Mouse (Mus musculus) adrenal gland, postnatal 4 days (tissue): ENCODE measurements at regions not wholly inside any gene's neighbourhood (a gene's known extent, or its start where the extent isn't known, plus 50 kb on each side); places are given as distances from the start of the nearest gene placed in this dataset.

ENCODE experiments used
- DNase-seq, 2 experiments: peaks; one replicate each; pipeline ENCODE4 v3.0.0; 2021 to 2022; ENCODE audit warnings: low spot score in 2 of 2, mixed read lengths in 2 of 2

DNA sequence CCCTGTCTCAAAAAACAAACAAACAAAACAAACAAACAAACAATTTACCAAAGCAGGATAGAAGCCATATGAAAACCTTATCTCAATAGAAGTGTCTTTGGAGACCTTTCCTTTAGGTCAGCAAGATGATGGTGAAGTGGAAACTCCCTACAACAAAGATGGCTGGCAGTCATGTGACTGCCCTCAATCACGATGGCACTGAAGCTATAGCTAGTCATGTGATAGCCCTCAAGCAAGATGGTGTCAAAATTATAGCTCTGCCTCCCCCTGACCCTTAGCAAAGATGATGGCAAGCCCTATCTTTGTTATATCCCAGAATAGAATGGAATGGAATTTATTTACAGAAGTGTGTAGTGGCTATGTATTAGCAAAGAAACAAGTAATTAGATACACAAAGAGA lies 423.2 kb downstream of the 1810013L24Rik start:
- DNase-seq: no peak

DNA sequence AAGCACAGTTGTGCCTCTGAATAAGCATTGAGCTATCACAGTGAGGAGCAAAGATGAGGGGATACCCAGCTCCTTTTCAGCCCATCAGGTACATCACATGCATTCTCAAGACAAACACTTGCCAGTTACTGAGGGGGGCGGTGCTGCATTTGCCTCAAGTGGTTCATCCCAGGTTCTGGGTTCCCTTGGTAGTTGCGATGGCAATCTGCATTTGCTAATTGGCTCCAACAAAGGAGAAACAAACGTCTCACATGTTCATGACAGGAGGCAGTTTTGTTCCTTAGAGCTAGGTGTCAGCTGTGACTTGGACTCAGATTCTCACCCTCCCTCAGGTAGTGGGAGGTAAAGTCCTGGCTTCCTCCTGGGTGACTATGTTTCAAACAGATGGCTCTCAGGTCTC lies 425.5 kb downstream of the 1810013L24Rik start:
- no peak for DNase-seq

DNA sequence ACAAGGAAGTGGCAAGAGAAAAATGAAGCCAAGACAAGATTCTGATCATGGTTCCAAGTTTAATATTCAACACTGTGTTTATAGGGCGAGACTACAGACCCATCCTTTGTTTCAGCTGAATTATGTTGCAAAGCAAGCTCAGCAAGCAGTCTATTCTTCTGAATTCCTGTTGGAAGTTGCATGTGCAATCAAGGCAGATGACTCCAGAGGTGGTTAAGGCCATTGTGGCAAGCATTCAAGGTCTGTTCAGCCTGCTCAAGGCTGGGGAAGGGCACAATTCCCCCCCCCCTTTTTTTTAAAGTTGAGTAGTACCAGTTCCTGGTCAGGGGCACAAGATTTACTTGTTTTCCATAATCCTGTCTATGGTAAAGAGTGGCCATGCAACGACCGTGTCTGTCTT lies 431.1 kb downstream of the 1810013L24Rik start:
- no peak for DNase-seq

DNA sequence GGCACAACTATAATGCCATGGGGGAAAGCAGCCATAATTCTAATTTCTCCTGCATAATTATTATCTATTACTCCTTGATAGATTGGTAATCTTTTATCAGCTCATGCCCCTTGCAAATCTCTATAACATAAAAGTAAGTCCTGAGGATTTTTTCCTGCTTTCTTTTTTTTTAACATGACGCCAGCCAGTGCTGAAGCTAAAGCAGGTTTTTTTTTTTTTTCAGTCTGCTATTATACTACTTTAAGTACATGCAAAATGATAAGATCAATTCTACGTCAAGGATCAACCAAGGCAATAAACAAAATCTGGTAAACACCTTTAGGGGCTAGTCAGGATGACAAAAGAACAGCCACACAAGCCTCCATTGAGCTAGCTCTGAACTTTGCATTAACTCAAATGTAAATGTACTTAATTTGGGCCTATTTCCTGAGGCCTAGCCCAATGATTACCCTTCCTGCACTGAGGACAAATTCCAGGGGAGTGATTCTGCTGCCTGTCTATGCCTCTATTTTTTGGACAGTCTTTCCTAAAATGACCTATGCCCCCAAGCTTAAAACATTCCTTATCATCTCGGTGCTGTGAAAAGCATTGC lies 434.8 kb downstream of the 1810013L24Rik start:
- DNase-seq: no peak

DNA sequence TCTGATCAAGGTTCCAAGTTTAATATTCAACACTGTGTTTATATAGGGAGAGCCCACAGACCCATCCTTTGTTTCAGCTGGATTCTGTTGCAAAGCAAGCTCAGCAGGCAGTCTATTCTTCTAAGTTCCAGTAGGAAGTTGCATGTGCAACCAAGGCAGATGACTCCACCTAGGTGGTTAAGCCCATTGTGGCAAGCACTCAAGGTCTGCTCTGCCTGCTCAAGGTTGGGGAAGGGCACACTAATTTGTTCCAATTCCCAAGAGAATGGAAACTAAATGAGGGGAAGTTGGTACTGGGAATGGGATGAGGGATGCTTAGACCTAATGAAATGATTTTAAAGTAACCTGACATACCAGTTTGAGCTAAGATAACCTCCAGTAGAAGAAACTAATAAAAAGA lies 437.3 kb downstream of the 1810013L24Rik start:
- no peak for DNase-seq

DNA sequence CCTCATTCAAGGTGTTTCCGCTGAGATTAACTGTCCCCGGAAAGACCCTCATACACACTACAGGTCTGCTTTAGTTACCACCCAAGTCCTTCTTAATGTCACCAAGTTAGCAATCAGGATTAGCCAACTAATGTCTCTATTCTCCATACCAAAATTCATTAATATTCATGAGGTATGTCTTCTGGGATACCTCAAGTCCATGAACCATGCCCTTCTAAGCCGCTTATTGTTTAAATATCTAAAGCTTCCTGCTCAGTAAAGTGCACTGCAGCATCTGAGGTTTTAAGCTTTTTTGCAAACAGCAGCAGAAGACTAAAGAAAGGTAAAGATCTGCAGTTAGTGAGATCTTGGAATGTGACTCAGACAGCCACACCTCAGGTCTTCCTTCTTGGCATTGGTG lies 440.2 kb downstream of the 1810013L24Rik start:
- DNase-seq: no peak

DNA sequence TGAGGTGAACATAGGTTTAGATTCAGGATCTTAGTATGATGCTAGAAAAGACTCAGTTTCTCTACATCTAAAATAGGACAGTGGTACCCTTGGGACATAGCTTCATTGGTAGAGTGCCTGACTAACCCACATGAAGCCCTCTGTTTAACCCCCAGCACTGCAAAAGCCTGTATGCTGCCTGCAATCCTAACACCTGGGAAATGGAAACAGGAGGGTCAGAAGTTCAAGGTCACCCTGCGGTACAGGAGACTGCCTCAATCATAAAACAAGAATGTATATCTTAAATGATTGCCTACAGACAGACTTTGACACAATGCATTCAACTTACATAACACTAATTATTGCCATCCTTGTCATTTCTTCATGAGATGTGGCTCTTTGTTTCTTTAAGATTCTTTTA lies 440.8 kb downstream of the 1810013L24Rik start:
- no peak for DNase-seq

DNA sequence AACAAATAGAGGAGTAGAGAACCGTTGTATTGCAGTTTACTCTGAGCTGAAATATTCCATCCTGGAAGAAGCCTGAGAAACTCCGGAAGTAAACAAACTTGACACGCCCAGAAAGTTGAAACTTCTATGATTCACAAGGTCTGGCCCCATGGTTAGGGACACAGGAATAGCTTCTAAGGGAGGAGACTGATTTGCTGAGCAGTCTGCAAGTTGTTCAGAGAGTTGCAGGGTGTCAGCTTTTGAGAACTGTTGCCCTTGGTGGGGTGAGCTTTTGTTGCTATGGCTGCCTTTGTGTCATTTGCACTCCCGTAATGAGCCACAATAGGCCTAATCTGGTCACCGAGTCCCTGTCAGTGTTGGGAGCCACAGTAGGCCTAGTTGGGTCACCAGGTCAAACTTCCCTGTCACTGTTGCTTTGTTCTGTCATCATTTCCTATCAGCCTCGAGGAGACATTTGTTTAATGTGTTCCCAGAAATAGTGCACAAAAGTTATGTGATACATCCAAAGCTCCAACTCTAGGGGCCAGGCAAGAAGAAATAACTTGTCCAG lies 443.9 kb downstream of the 1810013L24Rik start:
- no peak for DNase-seq

DNA sequence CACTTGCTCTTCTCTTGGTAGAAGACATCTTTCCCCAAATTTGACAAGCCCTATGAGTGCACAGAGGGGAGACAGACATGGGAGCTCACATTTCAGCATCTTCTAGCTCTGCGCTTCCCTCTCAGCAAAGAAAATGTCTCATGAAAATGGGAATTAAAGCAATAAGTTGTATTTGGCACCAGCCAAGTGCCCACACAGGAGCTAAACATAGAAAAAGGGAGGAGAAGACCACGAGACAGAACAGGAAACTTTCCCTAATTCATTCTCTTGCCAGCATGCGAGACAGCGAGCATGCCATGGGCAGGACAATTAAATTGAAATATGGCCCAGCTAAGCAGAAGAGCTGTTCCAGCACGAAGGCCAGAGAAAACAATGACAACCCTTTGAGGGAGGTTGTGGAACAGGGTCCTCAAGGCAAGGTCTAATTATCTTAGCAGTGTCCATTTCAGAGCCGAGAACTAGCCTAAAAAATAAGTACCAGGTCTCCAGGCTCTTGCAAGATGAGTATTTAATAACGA lies 444.7 kb downstream of the 1810013L24Rik start:
- no peak for DNase-seq

DNA sequence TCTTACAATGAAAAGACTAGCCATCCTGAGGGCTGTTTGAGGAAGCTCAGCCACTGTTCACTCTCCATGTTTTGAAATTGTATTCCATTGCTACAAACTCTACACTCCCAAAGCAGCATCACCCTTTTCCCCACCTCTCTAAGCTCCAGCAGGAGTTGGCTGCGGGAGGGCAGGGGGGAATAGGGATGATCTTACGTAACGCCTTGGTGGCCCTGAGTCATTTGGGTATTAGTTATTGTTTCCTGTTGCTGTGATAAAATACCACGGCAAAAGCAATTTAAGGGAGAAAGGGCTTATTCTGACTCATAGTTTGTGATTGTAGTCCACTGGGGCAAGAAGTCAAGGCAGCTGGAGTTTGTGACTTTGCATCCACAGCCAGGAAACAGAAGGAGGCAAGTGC lies 445.5 kb downstream of the 1810013L24Rik start:
- no peak for DNase-seq

DNA sequence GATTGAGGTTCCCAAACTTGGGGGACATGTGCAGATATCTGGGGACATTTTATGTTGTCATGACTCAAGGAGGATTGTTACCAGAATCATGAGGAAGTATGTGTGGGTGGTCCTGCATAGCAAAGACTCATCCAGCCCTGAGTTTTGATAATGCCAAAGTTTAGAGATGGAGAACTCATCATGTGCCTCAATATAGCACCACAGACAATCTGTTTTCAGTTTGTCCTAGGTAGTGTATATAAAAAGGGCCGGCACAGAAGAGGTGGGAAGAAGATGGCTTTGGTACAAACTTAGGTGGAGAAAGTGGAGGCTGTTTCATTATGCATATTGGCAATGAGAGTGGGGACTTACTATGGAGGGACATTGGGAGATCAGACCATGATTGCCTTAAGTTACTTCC lies 447.2 kb downstream of the 1810013L24Rik start:
- no peak for DNase-seq

DNA sequence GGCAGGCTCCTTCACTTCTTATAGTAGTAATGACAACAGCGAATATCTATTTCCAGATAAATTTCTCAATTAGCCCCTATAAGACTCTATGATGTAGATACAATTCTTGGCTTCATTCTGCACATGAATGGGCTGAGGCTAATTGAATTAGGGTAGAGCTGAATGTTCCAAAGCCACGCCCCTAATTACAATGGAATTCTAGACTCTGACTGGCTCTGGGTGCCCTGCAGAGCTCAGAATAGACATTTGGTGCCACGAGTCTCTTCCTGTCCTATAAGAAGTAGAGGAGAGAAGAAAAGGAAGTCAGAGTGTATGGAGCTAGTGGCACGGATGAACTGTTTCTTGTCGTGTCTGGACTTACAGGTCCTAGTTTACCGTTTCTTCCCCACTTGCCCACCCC lies 449.8 kb downstream of the 1810013L24Rik start:
- DNase-seq: no peak

DNA sequence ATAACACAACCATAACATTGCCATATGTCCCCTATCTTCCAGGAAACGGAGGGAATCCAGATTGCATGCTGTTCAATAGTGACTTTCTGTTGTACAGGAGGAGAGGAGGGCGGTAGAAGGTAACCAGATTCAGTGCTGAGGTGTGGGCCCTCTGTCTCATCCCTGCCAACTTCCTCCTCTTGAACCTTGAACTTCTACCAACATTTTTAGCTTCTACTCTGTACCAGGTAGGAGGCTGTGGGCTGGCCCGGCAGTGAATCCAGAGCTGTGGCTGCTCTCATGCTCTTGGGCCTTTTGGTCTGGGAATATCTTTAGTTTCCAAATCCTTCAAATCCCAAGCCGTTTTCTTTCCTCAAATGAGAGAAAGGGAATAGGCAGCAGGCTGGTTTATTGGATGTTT lies 450.5 kb downstream of the 1810013L24Rik start:
- DNase-seq: no peak

DNA sequence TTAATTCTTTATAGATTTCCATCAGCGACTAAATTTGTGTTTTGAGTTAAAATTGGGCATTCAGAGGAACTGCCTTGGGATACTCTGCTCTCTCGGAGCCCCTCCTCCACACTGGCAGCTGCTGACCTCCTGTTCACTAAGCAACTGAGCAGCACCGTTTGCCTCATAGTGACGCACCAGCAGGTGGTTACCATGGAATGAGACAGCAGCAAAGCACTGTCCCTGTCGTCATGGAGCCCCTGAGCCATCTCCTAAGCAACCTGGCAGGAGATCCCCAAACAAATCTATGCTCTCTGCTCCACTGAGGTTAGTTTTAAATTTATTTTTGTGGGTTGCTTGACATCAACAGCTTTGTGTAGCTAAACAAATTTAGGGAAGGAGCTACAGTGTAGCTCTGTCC lies 451.0 kb downstream of the 1810013L24Rik start:
- no peak for DNase-seq

DNA sequence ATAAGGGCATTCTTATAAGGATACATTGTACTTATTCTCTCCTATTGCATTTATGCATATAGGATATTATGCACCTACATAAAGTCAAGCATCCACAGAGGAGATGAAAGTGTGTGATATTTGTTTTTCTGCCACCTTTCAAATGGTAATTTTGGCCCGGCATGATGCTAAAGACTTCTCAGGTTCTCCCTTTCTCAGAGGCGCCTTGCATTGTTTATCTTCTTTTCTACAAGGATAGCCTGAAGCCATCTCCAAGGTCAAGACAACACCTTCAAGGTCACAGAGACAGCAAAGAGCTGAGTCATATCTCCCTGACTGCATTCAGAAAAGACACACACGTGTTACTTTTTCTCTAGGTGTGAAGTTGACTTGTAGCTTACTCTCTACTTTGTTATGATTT lies 454.5 kb downstream of the 1810013L24Rik start:
- DNase-seq: no peak

DNA sequence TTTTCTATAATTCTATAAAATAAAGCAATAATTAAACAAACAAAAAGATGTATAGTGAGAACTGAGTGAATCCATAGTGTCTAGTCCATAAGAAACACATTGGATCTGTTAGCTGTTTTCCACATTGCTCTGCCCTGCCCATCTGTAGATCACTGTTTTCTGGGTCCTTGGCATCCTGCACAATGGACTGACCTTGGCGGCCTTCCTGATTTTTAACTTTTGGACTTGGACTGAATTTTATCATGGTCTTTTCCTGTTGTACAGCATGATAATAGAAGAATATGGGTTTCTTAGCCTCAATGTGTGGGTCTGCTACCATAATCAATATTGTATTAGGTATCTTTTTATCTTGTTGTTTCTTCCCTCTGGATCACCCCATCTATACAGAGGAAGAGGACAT lies 456.0 kb downstream of the 1810013L24Rik start:
- no peak for DNase-seq

DNA sequence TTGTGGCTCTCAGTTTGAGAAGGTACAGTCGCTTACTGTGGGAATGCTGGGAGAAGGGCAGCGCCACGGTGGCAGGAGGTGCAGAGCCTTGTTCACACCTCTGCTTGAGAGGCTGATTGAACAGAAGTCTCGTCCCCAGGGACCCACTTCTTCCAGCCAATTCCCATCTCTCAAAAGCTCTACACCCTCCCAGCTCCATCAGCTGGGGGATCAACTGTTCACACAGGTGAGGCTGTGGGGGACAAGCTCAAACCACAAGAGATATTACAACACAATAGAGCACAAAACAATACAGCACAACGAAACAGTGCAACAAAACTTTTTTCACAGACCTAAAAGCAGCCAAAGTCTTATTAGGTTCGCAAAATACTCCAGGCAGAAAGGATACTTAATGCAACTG lies 457.7 kb downstream of the 1810013L24Rik start:
- DNase-seq: no peak

DNA sequence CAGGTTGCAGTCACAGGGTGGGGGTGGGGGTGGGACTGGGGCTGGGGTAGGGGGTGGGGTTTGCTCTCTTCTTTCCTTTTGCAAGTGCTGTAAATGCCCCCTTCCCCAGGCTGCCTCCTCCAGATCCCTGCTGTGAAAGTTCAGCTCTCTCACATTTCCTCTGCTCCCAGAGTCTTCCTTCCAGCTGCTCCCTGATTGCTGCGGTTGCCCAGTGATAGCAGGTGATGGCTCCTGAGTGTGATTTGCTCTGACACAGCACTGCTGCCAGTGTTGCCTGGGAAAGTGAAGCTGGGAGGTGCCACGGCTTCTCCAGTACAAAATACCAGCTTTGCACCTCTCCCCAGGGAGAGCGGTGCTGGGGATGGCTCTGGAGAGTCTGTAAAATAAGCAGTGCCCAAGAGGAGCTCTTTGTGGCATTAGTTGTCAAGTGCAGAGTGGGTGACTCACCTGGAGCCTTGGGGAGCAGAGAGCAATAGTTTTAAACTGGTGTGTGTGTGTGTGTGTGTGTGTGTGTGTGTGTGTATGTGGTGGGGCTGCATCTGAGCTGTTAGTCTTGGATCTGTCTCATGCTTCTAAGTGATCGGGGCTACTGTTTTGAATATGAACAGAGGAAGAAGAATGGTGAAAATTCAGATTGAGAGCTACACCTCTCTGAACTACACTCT lies 461.6 kb downstream of the 1810013L24Rik start:
- no peak for DNase-seq

DNA sequence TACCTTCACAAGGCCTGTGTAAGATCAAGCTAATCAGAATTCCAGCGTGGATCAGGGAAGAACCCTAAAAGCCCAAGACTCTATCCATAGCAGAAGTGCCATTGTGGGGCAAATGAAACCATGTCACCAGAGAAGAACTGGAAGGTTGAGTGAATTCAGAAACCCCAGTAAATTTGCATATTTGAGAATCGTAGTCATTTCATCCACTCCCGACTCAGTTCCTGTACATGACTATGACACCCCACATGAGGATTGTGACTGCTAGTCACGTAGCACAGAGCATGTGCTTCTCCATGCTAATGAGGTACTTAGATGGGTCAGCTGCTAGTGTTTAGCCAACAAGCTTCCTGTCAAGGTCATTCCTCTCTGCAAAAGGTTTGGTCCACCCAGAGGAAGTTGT lies 473.2 kb downstream of the 1810013L24Rik start:
- no peak for DNase-seq

DNA sequence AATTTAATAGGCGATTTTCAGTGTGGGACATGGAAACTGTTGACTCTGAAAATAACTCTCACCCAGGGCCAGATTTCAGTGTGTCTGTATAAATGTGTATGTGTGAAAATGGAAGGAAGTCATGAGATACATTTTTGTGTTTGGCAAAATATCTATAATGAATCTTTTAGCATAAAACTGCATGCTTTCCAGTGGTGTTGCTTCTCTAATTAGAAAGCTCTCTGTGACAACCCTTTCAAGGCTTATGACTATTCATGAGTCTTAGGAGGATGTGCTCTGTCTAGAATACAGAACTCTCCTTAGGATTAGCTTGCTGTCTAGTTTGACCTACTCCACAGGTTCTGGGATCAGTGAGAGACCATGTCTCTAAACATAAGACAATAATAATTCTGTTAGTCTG lies 474.2 kb downstream of the 1810013L24Rik start:
- DNase-seq: no peak

DNA sequence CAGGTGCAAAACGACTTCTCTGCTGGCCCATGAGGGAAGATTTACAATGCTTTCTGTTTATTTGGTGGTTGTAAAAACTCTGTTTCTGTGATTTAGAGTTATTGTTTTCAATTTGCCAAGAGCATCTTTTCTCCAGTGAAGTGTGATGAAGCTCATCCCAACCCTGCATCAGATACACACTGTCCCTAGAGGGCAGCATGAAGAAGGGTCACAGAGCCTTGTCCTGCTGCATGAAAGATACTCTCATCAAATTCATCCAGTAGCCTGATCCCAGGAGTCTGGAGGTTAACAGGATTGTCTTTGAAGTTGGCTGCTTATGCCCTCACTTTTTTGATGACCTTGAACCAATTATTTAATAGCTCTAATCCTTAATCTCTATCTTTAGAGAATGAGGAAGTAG lies 480.8 kb downstream of the 1810013L24Rik start:
- no peak for DNase-seq

DNA sequence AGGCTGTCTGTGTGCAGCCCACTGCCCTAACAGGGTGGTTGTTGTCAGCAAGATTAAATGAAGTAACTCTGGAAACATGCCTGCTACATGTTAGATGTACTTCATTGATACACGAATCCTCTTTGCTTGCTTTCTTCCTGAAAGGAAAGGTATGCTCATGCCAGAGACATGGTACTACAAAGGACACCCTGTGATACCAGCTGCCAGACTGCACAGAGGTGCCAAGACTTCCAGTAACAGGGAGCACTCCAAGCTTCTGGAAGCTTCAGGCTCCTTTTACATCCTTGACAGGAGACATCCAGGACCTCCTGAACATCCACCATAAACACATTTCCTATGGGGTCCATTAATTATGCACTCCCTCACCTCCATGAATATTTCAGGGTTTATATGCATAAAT lies 505.7 kb downstream of the 1810013L24Rik start:
- no peak for DNase-seq

DNA sequence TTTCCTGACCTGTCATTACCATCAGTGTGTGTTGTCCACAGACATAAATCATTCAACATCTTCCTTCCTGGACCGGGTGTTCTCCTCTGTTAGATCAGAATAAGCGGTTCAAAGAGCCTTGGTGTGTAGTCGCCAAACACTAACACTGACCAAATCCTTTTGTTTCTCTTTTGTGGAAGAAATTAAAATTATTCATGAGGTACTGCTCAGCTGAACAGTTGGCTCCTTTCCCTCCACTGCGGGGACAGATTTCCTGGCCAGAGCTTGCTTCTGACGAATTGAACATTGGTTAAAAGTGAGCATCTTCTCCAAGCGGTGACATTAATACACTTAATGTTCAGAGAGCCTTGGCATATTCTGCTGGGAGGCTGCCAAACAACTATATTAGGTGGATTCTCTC lies 506.2 kb downstream of the 1810013L24Rik start:
- no peak for DNase-seq
